Mouse (Mus musculus): ENCODE measurements around the gene Olfr120. TPM values are rescaled to one million over a fixed set of nuclear protein-coding genes. Genes with fewer than 3 reads are reported as not detected.
"Not testable (repeated sequence)": the region's sequence is repeated elsewhere in the genome, so short reads cannot be mapped to it uniquely, and the experiment has no call there.

Olfr120 gene
- total RNA-seq (2021) = not detected
- long read RNA-seq, experiment 1 = 0 reads
- long read RNA-seq, experiment 2 = 0 reads

GRCm38 (mm10) chr17:37721508-37721907, at the start of gene Olfr120:
Gene Olfr120 (plus strand): TSS chr17:37721808.
- intact Hi-C loops (cut with DNase I) = no loop called here
- DNase-seq (ENCODE audit: low spot score in 2 of 2) = no peak

GRCm38 (mm10) chr17:37696264-37696663, 25.3 kb upstream of the Olfr120 start, which contains the start of gene Olfr119:
Gene Olfr119 (plus strand): TSS chr17:37696564.
- DNase-seq (ENCODE audit: low spot score in 2 of 2); intact Hi-C loops (cut with DNase I): not testable (repeated sequence)

- DNase-seq (ENCODE audit: low spot score in 2 of 2) = no peak
- intact Hi-C loops (cut with DNase I) = no loop called here
These were observed 16.5 kb downstream of the Olfr120 start for GRCm38 (mm10) chr17:37738070-37738469.

GRCm38 (mm10) chr17:37768307-37768706, 46.7 kb downstream of the Olfr120 start, which contains the start of gene Olfr122:
Gene Olfr122 (plus strand): TSS chr17:37768607.
- intact Hi-C loops (cut with DNase I) = no loop called here
- DNase-seq (ENCODE audit: low spot score in 2 of 2) = no peak

Other genes with a start within 250 kb of the Olfr120 start
- not detected for gene H2-M2, start 238.3 kb upstream of the Olfr120 start, total RNA-seq (2021)
- not detected for gene Olfr110, start 229.3 kb upstream of the Olfr120 start, total RNA-seq (2021)
- gene Olfr111, start 213.8 kb upstream of the Olfr120 start, total RNA-seq (2021) = not detected
- gene Olfr112, start 152.4 kb upstream of the Olfr120 start, total RNA-seq (2021) = not detected
- gene Olfr113, start 144.1 kb upstream of the Olfr120 start, total RNA-seq (2021) = not detected
- gene Olfr114, start 129.1 kb upstream of the Olfr120 start, total RNA-seq (2021) = not detected
- gene Olfr115, start 94.7 kb upstream of the Olfr120 start, total RNA-seq (2021) = not detected
- gene Olfr116, start 94.6 kb upstream of the Olfr120 start, total RNA-seq (2021) = not detected
- not detected for gene Olfr117, start 58.0 kb upstream of the Olfr120 start, total RNA-seq (2021)
- not detected for gene Olfr118, start 54.8 kb upstream of the Olfr120 start, total RNA-seq (2021)
- not detected for gene Olfr119, start 25.2 kb upstream of the Olfr120 start, total RNA-seq (2021)
- not detected for gene Olfr121, start 27.0 kb downstream of the Olfr120 start, total RNA-seq (2021)
- gene Olfr122, start 46.8 kb downstream of the Olfr120 start, total RNA-seq (2021) = not detected
- gene Olfr123, start 71.7 kb downstream of the Olfr120 start, total RNA-seq (2021) = not detected
- gene Olfr124, start 78.1 kb downstream of the Olfr120 start, total RNA-seq (2021) = not detected
- gene Olfr125, start 111.1 kb downstream of the Olfr120 start, total RNA-seq (2021) = not detected
- not detected for gene Olfr126, start 125.7 kb downstream of the Olfr120 start, total RNA-seq (2021)
- gene Olfr127, start 178.6 kb downstream of the Olfr120 start, total RNA-seq (2021) = not detected
- not detected for gene Olfr128, start 198.7 kb downstream of the Olfr120 start, total RNA-seq (2021)
- gene Olfr761, start 231.3 kb downstream of the Olfr120 start, total RNA-seq (2021) = not detected

Measured in left cerebral cortex, postnatal 14 days (tissue).